Mouse (Mus musculus) spleen, adult 12 weeks (tissue): ENCODE data around the gene Fbxw7.

Experiments used
- DNase-seq: peaks from one replicate; pipeline ENCODE4 v3.0.0; 2022; ENCODE audit warnings: low spot score

Gene Fbxw7

GRCm38 (mm10) chr3:84952135-84952534 lies 137.1 kb downstream of the Fbxw7 start:
- no peak for DNase-seq

- no peak for DNase-seq
Observed at GRCm38 (mm10) chr3:84952585-84953187, 137.6 kb downstream of the Fbxw7 start.

GRCm38 (mm10) chr3:84955011-84955775 lies 140.1 kb downstream of the Fbxw7 start:
- DNase-seq = no peak

GRCm38 (mm10) chr3:84955857-84956256 lies 140.8 kb downstream of the Fbxw7 start:
- DNase-seq = no peak

- no peak for DNase-seq
Observed at GRCm38 (mm10) chr3:84965156-84965555, 150.1 kb downstream of the Fbxw7 start.

- no peak for DNase-seq
Observed at GRCm38 (mm10) chr3:84967364-84967763, 152.3 kb downstream of the Fbxw7 start.

- DNase-seq = no peak
Observed at GRCm38 (mm10) chr3:84971561-84971960, 156.5 kb downstream of the Fbxw7 start.

GRCm38 (mm10) chr3:84972881-84973280 lies 157.8 kb downstream of the Fbxw7 start:
- DNase-seq = no peak

GRCm38 (mm10) chr3:84974193-84974592 lies 159.1 kb downstream of the Fbxw7 start:
- no peak for DNase-seq

- DNase-seq = no peak
Observed at GRCm38 (mm10) chr3:84978676-84979075, 163.6 kb downstream of the Fbxw7 start.

- no peak for DNase-seq
Observed at GRCm38 (mm10) chr3:84980158-84980557, 165.1 kb downstream of the Fbxw7 start.

GRCm38 (mm10) chr3:84982688-84983087 lies 167.6 kb downstream of the Fbxw7 start:
- DNase-seq = no peak

- no peak for DNase-seq
Observed at GRCm38 (mm10) chr3:84985121-84985625, 170.1 kb downstream of the Fbxw7 start.

- DNase-seq = no peak
Observed at GRCm38 (mm10) chr3:84988880-84989279, 173.8 kb downstream of the Fbxw7 start.

- DNase-seq = no peak
Observed at GRCm38 (mm10) chr3:85005257-85005656, 190.2 kb downstream of the Fbxw7 start.

GRCm38 (mm10) chr3:85012889-85013288 lies 197.8 kb downstream of the Fbxw7 start:
- DNase-seq = no peak

- no peak for DNase-seq
Observed at GRCm38 (mm10) chr3:85015667-85016066, 200.6 kb downstream of the Fbxw7 start.

- DNase-seq = no peak
Observed at GRCm38 (mm10) chr3:85020137-85020536, 205.1 kb downstream of the Fbxw7 start.

- no peak for DNase-seq
Observed at GRCm38 (mm10) chr3:85021816-85022215, 206.7 kb downstream of the Fbxw7 start.

- no peak for DNase-seq
Observed at GRCm38 (mm10) chr3:85022800-85023199, 207.7 kb downstream of the Fbxw7 start.

- DNase-seq = no peak
Observed at GRCm38 (mm10) chr3:85024237-85024636, 209.2 kb downstream of the Fbxw7 start.

GRCm38 (mm10) chr3:85024817-85025705 lies 210.0 kb downstream of the Fbxw7 start:
- DNase-seq = no peak
